In genomic region chr1:151065090-151065567, GRCm38 (mm10) we compare ENCODE assay signal across 11 mouse cellular contexts.
A peak's percentile ranks its signal among the peaks of the same experiment; 100 is the strongest.
DNase-seq lines count a peak whose midpoint lies in the region; ATAC-seq and TF ChIP-seq lines count a peak whose summit lies in the region.
"Had no signal": no experiment of that assay in that cellular context is flagged by ENCODE, and none has a peak within 500 bp of the region (broad histone marks: within the 10 kb centered on the region; RNA-seq: fewer than 3 reads in every experiment).

No protein-coding gene starts in this region.

- in situ Hi-C loops in CH12.LX (cut with MboI; ENCODE audit: low pct_ligation_motif_present, low pct_unique_long_range_greater_than_20kb, low sequenced_read_pairs): no loop called here

- H3K9ac ChIP-seq in kidney, embryonic 15.5 days: no peak overlapping the region
- no peak overlapping the region for H3K9ac ChIP-seq in CH12.LX (ENCODE audit: insufficient read depth, low read depth)
- H3K9ac ChIP-seq in embryonic facial prominence, embryonic 14.5 days (ENCODE audit: low read depth, low read length): no peak overlapping the region
- 0 out of 2 replicates have a peak overlapping the region, but pooled peaks have one; percentile 20 for H3K9ac ChIP-seq in lung, embryonic 16.5 days (ENCODE audit: low read length)
- no peak overlapping the region for H3K9ac ChIP-seq in midbrain, embryonic 13.5 days (replicated peaks)
- H3K9ac ChIP-seq in forebrain, embryonic 13.5 days: no peak overlapping the region
- H3K9ac ChIP-seq: hindbrain, embryonic 15.5 days; liver, embryonic 12.5 days had no signal

- H3K4me2 ChIP-seq in kidney, embryonic 15.5 days: no peak overlapping the region
- H3K4me2 ChIP-seq in CH12.LX (ENCODE audit: insufficient read depth, low read depth, poor library complexity, severe bottlenecking): no peak overlapping the region
- no peak overlapping the region for H3K4me2 ChIP-seq in embryonic facial prominence, embryonic 14.5 days (ENCODE audit: low read depth, low read length)
- H3K4me2 ChIP-seq in lung, embryonic 16.5 days (ENCODE audit: low read depth, low read length): no peak overlapping the region; the same call in 1 of the 2 replicates
- no peak overlapping the region for H3K4me2 ChIP-seq in midbrain, embryonic 13.5 days (replicated peaks)
- no peak overlapping the region for H3K4me2 ChIP-seq in forebrain, embryonic 13.5 days
- H3K4me2 ChIP-seq: hindbrain, embryonic 15.5 days; liver, embryonic 12.5 days had no signal

- TF ChIP-seq RAD21 in CH12.LX (IDR thresholded peaks at IDR 0.05; ENCODE audit: low read depth, low read length): peak; percentile 7

- no peaks in the 10 kb centered on the region for H3K27me3 ChIP-seq in kidney, adult 2 months (replicated peaks; ENCODE audit: control insufficient read depth, insufficient read depth, low read length)
- no peaks in the 10 kb centered on the region for H3K27me3 ChIP-seq in kidney, embryonic 15.5 days
- no peaks in the 10 kb centered on the region for H3K27me3 ChIP-seq in CH12.LX (replicated peaks)
- H3K27me3 ChIP-seq in embryonic facial prominence, embryonic 14.5 days (replicated peaks; ENCODE audit: control insufficient read depth, insufficient read depth, low read length): no peaks in the 10 kb centered on the region
- H3K27me3 ChIP-seq in lung, embryonic 16.5 days (ENCODE audit: control insufficient read depth, insufficient read depth, low read depth, low read length): no peaks in the 10 kb centered on the region
- H3K27me3 ChIP-seq in midbrain, embryonic 13.5 days: no peaks in the 10 kb centered on the region
- no peaks in the 10 kb centered on the region for H3K27me3 ChIP-seq in forebrain, embryonic 13.5 days
- H3K27me3 ChIP-seq: hindbrain, embryonic 15.5 days; liver, embryonic 12.5 days had no signal

- WGBS in kidney, adult 2 months: 57% methylated on average over 9 of the region's 9 CpGs
- WGBS in kidney, embryonic 15.5 days: 61% methylated on average over 9 of the region's 9 CpGs
- WGBS in embryonic facial prominence, embryonic 14.5 days: 54% methylated on average over 9 of the region's 9 CpGs
- WGBS in lung, embryonic 16.5 days: 34% methylated on average over 9 of the region's 9 CpGs
- 75% methylated on average over 9 of the region's 9 CpGs for WGBS in midbrain, embryonic 13.5 days
- WGBS in forebrain, embryonic 13.5 days: 79% methylated on average over 9 of the region's 9 CpGs

- peak overlapping the region; percentile 13; the same call in 1 of the 2 replicates for H3K27ac ChIP-seq in kidney, adult 2 months (ENCODE audit: insufficient read depth, low read depth, low read length)
- no peak overlapping the region for H3K27ac ChIP-seq in kidney, embryonic 15.5 days
- no peak overlapping the region for H3K27ac ChIP-seq in CH12.LX (ENCODE audit: insufficient read depth, low read depth)
- peak overlapping the region; percentile 55; the same call in 1 of the 2 replicates for H3K27ac ChIP-seq in embryonic facial prominence, embryonic 14.5 days (replicated peaks; ENCODE audit: low read depth, low read length)
- peak overlapping the region; percentile 57 for H3K27ac ChIP-seq in lung, embryonic 16.5 days (ENCODE audit: low read length)
- no peak overlapping the region for H3K27ac ChIP-seq in midbrain, embryonic 13.5 days
- H3K27ac ChIP-seq in forebrain, embryonic 13.5 days: no peak overlapping the region
- H3K27ac ChIP-seq: hindbrain, embryonic 15.5 days; liver, embryonic 12.5 days had no signal

- DNase-seq in kidney, adult 2 months: peak; percentile 50
- DNase-seq in CH12.LX (ENCODE audit: extremely low read depth): no peak
- DNase-seq in embryonic facial prominence, embryonic 14.5 days (ENCODE audit: low spot score): peak; percentile 43
- no peak for DNase-seq in frontal cortex, postnatal 25 days (ENCODE audit: low spot score in 2 of 2)
- DNase-seq: cerebellum, adult 2 months had no signal

- no peaks in the 10 kb centered on the region for H3K9me3 ChIP-seq in kidney, embryonic 15.5 days (replicated peaks)
- peaks cover 2% of the 10 kb centered on the region for H3K9me3 ChIP-seq in CH12.LX (replicated peaks; ENCODE audit: low read length)
- H3K9me3 ChIP-seq in embryonic facial prominence, embryonic 14.5 days (ENCODE audit: control insufficient read depth, low read length): no peaks in the 10 kb centered on the region
- no peaks in the 10 kb centered on the region for H3K9me3 ChIP-seq in lung, embryonic 16.5 days (ENCODE audit: control insufficient read depth, low read length)
- H3K9me3 ChIP-seq in midbrain, embryonic 13.5 days: no peaks in the 10 kb centered on the region
- H3K9me3 ChIP-seq in forebrain, embryonic 13.5 days (replicated peaks): no peaks in the 10 kb centered on the region
- H3K9me3 ChIP-seq: hindbrain, embryonic 15.5 days; liver, embryonic 12.5 days had no signal

- TF ChIP-seq CTCF in kidney, adult 2 months (conservative IDR thresholded peaks at IDR 0.05; ENCODE audit: insufficient read depth, insufficient read length, low read depth, low read length): no peak
- TF ChIP-seq CTCF in CH12.LX (conservative IDR thresholded peaks at IDR 0.05 in 1 of 2, IDR thresholded peaks at IDR 0.05 in 1 of 2; ENCODE audit: low read depth in 2 of 2, low read length in 2 of 2): peak in 1 of 2 experiments; percentile 2; a peak in 1 of 4 replicates

- no peak for TF ChIP-seq EP300 in CH12.LX (IDR thresholded peaks at IDR 0.05; ENCODE audit: low read length)

- no peak overlapping the region for H3K4me3 ChIP-seq in kidney, adult 2 months (ENCODE audit: insufficient read depth, low read depth, low read length)
- H3K4me3 ChIP-seq in kidney, embryonic 15.5 days (replicated peaks): no peak overlapping the region
- H3K4me3 ChIP-seq in CH12.LX (replicated peaks in 1 of 3; ENCODE audit: low read depth in 2 of 3, low read length in 2 of 3, poor library complexity in 1 of 3): no peak overlapping the region
- H3K4me3 ChIP-seq in embryonic facial prominence, embryonic 14.5 days (ENCODE audit: low read depth, low read length): no peak overlapping the region
- H3K4me3 ChIP-seq in lung, embryonic 16.5 days (ENCODE audit: low read length): peak overlapping the region; percentile 6; the same call in 1 of the 2 replicates
- no peak overlapping the region for H3K4me3 ChIP-seq in midbrain, embryonic 13.5 days (replicated peaks)
- no peak overlapping the region for H3K4me3 ChIP-seq in forebrain, embryonic 13.5 days
- H3K4me3 ChIP-seq: hindbrain, embryonic 15.5 days; liver, embryonic 12.5 days had no signal

- no peak for ATAC-seq in kidney, embryonic 15.5 days (replicated peaks; ENCODE audit: low FRiP score)
- ATAC-seq in embryonic facial prominence, embryonic 14.5 days (ENCODE audit: low read depth): no peak
- peak; percentile 30; the same call in 1 of the 2 replicates for ATAC-seq in lung, embryonic 16.5 days (ENCODE audit: low read depth)
- ATAC-seq in midbrain, embryonic 13.5 days: no peak
- ATAC-seq in forebrain, embryonic 13.5 days: no peak
- ATAC-seq: liver, embryonic 12.5 days had no signal

- H3K36me3 ChIP-seq in kidney, adult 2 months (ENCODE audit: control insufficient read depth, insufficient read depth, low read length): no peaks in the 10 kb centered on the region
- no peaks in the 10 kb centered on the region for H3K36me3 ChIP-seq in kidney, embryonic 15.5 days
- H3K36me3 ChIP-seq in CH12.LX (replicated peaks in 1 of 2; ENCODE audit: control insufficient read depth in 1 of 2, insufficient read depth in 1 of 2, low read length in 1 of 2): no peaks in the 10 kb centered on the region
- H3K36me3 ChIP-seq in embryonic facial prominence, embryonic 14.5 days (ENCODE audit: control insufficient read depth, insufficient read depth, low read length): no peaks in the 10 kb centered on the region
- H3K36me3 ChIP-seq in lung, embryonic 16.5 days (ENCODE audit: control insufficient read depth, insufficient read depth, low read length): no peaks in the 10 kb centered on the region
- H3K36me3 ChIP-seq in midbrain, embryonic 13.5 days: no peaks in the 10 kb centered on the region
- H3K36me3 ChIP-seq in forebrain, embryonic 13.5 days (ENCODE audit: poor library complexity, severe bottlenecking): no peaks in the 10 kb centered on the region
- H3K36me3 ChIP-seq: hindbrain, embryonic 15.5 days; liver, embryonic 12.5 days had no signal

- dilution Hi-C loops in CH12.LX (cut with MboI; ENCODE audit: extremely low pct_ligation_motif_present, extremely low pct_unique_long_range_greater_than_20kb, low sequenced_read_pairs): no loop called here

- no peak for TF ChIP-seq POLR2A in kidney, adult 2 months (IDR thresholded peaks at IDR 0.05; ENCODE audit: low read depth, low read length)
- TF ChIP-seq POLR2A in CH12.LX (IDR thresholded peaks at IDR 0.05; ENCODE audit: low read depth, low read length): no peak

- H3K4me1 ChIP-seq in kidney, adult 2 months (ENCODE audit: control insufficient read depth, insufficient read depth, low read length): peaks cover 13% of the 10 kb centered on the region; the same call in 1 of the 2 replicates
- H3K4me1 ChIP-seq in kidney, embryonic 15.5 days: peaks cover 44% of the 10 kb centered on the region
- no peaks in the 10 kb centered on the region for H3K4me1 ChIP-seq in CH12.LX (ENCODE audit: control insufficient read depth in 1 of 2, insufficient read depth in 2 of 2)
- H3K4me1 ChIP-seq in embryonic facial prominence, embryonic 14.5 days (ENCODE audit: control insufficient read depth, insufficient read depth, low read length): peaks cover 29% of the 10 kb centered on the region
- H3K4me1 ChIP-seq in lung, embryonic 16.5 days (replicated peaks; ENCODE audit: control insufficient read depth, insufficient read depth, low read length): peaks cover 25% of the 10 kb centered on the region
- H3K4me1 ChIP-seq in midbrain, embryonic 13.5 days (replicated peaks): peaks cover 5% of the 10 kb centered on the region
- H3K4me1 ChIP-seq in forebrain, embryonic 13.5 days: peaks cover 7% of the 10 kb centered on the region; the same call in 1 of the 2 replicates
- H3K4me1 ChIP-seq: hindbrain, embryonic 15.5 days; liver, embryonic 12.5 days had no signal

- H3K79me2 ChIP-seq in CH12.LX (replicated peaks; ENCODE audit: control insufficient read depth, extremely low read depth, insufficient read depth, poor library complexity, severe bottlenecking): no peaks in the 10 kb centered on the region

TF ChIP-seq in CH12.LX, 34 proteins besides CTCF, POLR2A, EP300 and RAD21:
- no peak for TF ChIP-seq RCOR1 (conservative IDR thresholded peaks at IDR 0.05; ENCODE audit: low read depth, low read length)
TF ChIP-seq in CH12.LX: peak in this region for 0.

Comparison
In these comparisons a context has a peak if more than half of its experiments do, and no peak if none do; other contexts are left out.
1. H3K27ac ChIP-seq: peak in kidney, adult 2 months (single experiment), embryonic facial prominence, embryonic 14.5 days (single experiment) and lung, embryonic 16.5 days (single experiment); none in kidney, embryonic 15.5 days (single experiment), CH12.LX (single experiment), midbrain, embryonic 13.5 days (single experiment) and forebrain, embryonic 13.5 days (single experiment).
2. DNase-seq: peak in kidney, adult 2 months (single experiment) and embryonic facial prominence, embryonic 14.5 days (single experiment); none in CH12.LX (single experiment) and frontal cortex, postnatal 25 days (0 of 2).